Mouse (Mus musculus): ENCODE measurements around the gene Ddx31.

Ddx31 gene

GRCm38 (mm10) chr2:28840222-28840951 is at the start of gene Ddx31, which contains the start of gene Gtf3c4:
TSS of gene Ddx31 (plus strand) at chr2:28840406.
TSS of gene Gtf3c4 (minus strand) at chr2:28840360.
- peak; percentile 92 to 93 for DNase-seq (ENCODE audit: low spot score in 2 of 2)

DNA sequence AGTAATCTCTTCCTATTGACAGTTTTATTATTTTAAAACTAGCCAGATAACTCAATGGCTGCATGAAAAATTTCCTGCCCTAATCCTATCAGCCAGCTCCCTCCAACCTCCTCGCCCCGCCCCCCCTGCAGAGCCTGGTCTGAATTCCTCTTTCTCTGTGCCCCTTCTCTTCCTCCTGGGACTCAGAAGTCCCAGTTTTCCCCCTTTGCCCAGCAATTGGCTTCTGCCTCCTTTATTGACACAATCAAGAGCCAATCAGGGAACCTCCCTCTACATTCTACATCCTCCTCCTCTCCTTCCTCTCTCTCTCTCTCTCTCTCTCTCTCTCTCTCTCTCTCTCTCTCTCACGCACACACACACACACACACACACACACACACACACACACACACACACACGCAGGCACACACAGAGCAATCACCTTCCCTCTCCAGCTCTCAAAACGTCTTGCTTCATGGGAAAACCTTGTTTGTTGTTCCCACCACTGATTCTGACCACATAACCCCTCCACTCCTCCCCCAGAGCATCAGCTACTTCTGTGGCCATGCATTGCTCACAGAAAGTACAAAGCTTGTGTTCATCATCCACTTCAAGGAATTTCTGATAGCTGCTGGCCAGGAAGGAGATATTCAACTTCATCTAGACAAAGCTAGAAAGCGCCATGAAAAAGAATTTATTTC is 47.1 kb upstream of the Ddx31 start:
- no peak for DNase-seq (ENCODE audit: low spot score in 2 of 2)

DNA sequence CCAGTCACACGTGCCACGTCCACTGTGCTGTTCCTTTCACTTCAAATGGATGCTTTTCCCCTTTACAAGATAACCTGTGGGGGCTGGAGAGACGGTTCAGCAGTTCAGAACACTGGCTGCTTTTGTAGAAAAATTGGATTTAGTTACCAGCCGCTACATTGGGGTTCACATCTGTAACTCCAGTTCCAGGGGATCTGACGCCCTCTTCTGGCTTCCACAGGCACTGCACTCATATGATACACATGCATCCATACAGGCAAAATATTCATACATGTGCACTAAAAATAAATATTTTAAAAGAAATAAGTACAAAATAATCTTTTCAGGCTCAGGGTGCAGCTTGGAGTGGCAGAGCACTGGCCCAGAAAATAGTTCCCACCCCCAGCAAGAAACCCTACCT is 45.6 kb upstream of the Ddx31 start:
- DNase-seq (ENCODE audit: low spot score in 2 of 2), result no peak

- no peak for DNase-seq (ENCODE audit: low spot score in 2 of 2)
Observed at GRCm38 (mm10) chr2:28796298-28796697, 43.9 kb upstream of the Ddx31 start.

- no peak for DNase-seq (ENCODE audit: low spot score in 2 of 2)
Observed at GRCm38 (mm10) chr2:28797490-28798106, 42.6 kb upstream of the Ddx31 start.

DNA sequence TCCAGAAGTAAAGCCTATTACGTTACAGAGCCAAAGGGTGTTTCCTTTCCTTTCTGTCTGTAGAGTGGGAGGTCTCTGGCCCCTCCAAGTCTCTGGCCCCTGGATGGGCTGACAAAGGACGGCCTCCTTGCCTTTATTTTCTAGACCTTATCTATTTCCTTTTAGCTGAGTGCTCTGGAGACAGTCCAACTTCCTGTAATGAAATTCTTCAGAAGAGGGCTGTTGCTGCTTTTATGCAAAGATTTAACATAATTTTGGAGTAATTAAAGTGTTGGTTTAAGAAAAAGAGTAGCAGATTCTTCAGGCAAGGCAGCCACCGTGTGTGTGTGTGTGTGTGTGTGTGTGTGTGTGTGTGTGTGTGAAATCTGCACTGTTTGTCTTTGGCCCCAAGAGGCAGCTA is 41.8 kb upstream of the Ddx31 start:
- DNase-seq (ENCODE audit: low spot score in 2 of 2), result no peak

DNA sequence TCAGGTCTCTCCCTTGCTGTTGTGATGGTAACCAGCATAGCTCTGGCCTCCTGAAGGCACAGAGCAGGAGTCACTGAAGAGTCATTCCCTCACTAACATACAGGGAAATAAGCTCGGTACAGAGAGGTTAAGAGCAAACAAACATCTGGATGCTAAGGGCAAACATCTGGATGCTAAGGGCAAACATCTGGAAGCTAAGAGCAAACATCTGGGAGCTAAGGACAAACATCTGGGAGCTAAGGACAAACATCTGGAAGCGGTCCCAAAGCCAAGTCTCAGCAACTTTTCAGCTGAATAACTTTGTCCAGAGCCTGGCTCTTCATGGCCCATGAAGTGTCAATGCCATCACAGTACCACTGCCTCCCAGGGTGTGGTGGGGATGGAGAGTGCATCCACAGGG is 40.6 kb upstream of the Ddx31 start:
- DNase-seq (ENCODE audit: low spot score in 2 of 2), result no peak

DNA sequence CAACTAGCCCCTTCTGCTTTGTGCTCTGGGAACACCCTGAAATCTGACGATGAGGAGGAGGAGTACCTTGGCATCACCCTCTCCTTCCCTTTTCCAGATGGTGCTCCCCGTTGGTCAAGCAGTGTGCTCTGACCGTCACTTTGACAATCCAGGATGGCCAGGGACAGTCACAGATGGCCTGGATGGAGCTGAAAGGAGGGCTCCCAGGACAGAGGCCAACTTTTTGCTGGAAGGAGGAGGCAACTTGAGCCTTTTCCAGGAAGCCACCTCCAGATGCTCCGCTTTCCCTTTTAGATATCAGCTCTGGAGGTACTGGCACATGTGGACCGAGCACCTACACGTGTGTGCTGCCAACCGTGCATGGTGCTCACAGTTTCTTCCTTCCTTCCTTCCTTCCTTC is 36.8 kb upstream of the Ddx31 start:
- DNase-seq (ENCODE audit: low spot score in 2 of 2), result no peak

DNA sequence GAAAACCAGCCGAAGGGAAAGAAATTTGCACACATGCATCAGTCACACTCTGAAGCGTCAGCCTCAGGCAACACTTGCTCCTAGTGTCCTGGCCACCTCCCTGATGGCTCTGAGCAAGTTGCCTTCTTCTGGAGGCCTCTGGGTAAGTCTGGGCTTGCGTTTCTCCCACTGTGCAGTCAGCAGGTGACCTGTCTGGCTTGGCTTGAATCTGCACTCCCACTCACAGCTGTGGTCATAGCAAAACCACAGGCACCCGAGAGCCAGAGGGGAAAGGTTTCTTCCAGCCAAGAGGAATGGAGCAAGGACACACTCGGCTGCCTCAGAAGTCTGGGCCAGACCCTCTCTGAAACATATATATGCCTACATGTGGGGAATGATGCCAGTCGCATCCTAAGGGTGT is 31.4 kb upstream of the Ddx31 start:
- DNase-seq (ENCODE audit: low spot score in 2 of 2), result no peak

DNA sequence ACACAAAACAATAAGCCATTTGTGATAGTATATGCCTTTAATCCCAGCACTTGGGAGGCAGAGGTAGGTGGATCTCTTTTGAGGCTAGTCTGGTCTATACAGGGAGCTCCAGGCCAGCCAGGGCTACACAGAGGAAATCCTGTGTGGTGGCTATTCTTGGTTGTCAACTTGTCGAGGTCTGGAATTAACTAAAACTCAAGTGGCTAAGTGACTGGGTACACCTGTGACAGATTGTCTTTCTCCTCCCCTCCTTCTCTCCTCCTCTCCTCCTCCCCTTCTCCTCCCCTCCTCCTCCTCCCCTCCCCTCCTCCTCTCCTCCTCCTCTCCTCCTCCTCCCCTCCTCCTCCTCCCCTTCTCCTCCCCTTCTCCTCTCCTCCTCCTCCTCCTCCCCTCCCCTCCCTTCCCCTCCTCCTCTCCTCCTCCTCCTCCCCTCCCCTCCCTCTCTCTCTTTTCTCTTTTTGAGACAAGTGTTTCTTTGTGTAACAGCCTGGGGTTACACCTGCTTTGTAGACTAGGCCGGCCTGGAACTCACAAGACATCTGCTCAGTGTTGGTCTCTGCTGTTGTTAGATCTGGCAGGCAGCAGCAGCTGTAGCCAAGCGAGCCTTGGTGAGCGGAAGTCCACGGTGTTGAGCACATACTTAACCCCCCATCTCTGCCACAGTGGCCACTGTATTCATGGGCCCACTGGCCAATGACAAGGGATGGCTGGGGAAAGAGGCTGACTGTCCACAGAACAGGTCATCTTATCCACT is 29.8 kb upstream of the Ddx31 start:
- no peak for DNase-seq (ENCODE audit: low spot score in 2 of 2)

DNA sequence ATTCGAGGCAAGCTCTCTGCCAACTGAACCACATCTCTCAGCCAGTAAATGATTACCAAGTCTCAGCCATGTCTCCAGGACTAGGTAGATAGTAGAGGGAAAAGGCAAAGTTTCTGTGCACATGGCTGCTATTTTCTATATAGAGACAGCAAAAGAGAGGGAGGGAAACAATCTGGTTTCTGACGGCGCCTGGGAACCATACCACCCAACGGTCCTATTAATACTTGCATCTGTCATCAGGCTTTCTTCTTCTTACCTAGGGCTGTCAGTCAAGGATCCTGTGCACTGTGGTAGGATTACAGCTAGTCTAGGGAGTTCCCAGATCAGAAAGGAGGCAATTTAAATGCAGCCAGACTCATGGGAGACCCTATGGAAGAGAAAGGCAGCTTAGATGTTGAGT is 21.3 kb upstream of the Ddx31 start:
- DNase-seq (ENCODE audit: low spot score in 2 of 2), result no peak

GRCm38 (mm10) chr2:28829265-28829664 is 10.9 kb upstream of the Ddx31 start:
- no peak for DNase-seq (ENCODE audit: low spot score in 2 of 2)

DNA sequence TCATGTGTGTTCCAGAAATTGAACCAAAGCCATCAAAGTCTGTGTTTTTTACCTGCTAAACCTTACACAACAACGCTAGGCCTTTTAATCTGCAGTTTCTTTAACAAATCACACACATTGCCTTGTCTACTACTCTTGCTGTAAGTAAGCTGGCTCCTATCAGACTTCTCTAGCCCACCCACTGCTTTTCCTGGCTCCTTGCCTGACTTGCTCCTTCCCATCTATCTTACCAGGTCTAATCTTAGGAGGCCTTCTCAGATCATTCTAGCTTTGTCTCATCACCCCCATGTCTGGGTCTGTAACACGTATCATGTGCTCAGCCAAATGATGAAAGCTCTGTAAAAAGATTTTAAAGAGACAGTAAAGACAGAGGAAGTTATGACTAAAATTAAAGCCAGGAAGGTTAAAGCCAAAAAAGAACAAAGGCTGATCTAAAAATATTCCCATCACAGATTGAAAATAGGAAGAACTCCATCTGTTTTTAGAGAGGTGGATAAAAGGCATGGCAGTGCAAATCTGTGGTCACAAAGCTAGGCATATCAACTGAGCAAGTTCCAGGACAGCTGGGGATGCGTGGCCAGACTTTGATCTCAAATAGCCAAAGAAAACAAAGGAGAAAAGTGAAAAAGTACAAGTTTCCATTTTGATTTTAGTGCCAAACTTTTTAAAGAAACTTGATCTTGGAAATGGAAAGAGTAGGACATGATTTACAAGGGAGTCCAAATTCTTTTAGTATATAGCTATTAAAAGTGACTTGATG is 3.8 kb upstream of the Ddx31 start:
- no peak for DNase-seq (ENCODE audit: low spot score in 2 of 2)

DNA sequence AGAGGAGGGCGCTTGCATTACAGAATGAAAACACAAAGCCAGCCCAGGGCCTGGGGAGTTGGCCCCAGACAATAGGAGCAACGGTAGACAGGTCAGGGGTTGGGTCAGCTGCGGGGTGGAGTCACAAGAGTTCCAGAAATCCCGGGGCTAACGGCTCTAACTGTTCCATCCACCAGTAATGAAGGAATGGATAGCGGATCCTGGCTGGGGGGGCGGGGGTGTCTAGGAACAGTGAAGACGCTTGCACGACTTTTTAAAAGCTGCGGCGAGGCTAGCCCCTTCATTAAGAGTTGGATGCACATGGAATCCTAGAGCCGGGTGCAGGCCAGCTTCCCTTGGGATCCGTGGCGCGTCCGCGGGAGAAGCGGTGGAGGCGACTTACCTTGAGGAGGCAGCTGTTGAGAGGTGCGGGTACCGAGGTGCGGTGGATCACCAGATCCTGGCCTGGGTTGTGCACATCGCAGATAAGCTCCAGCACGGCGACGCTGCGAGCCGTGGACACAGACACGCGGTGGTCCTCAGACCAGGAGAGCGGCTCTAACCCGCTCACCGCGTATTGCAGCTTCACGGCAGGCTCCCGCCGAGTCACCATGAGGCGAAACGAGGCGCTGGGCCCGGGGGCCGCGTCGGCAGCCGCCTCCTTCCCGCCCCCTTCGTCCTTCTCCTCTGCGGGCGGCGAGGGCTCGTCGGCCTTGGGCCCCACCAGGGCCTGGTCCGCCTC is 545 bp upstream of the Ddx31 start:
- DNase-seq (ENCODE audit: low spot score in 2 of 2), result no peak

GRCm38 (mm10) chr2:28842042-28842441 is 1.8 kb downstream of the Ddx31 start:
- DNase-seq (ENCODE audit: low spot score in 2 of 2), result no peak

DNA sequence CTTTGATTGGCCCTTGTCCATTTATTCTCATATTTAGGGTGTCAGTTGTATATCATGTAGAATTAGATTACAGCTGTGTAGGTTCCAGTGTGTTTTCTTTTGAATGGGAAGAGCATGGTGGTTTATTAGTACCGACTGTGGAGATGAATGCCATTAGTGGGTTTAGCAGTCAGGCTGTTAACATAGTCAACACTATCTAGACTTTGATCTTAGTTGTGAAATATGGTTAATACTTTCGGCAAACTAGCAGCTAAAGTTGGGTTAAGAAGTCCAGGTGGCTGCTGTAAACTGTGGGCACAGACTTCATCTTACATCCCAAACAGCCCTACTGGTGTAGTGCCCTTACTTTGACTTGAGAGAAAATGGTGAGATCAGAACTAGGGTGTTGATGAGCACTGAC is 8.7 kb downstream of the Ddx31 start:
- DNase-seq (ENCODE audit: low spot score in 2 of 2), result no peak

DNA sequence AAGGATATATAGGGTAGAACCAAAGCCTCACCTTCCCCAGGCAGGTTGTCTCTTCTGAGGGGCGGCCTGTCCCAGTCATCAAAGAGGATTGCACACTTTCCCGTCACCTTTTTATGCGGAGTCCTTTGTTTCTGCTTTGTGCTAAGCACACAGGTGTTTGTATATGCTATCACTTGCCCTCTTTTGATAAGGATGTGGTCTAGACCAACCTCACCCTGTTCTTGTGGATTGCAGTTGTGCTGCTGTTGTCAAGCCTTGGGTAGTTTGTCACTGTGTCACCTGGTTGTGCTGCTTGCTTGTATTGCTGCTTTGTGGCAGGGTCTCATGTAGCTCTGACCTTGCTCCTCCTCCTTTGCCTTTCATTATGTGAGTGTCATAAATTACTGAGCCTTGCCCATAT is 12.4 kb downstream of the Ddx31 start:
- DNase-seq (ENCODE audit: low spot score in 2 of 2), result no peak

DNA sequence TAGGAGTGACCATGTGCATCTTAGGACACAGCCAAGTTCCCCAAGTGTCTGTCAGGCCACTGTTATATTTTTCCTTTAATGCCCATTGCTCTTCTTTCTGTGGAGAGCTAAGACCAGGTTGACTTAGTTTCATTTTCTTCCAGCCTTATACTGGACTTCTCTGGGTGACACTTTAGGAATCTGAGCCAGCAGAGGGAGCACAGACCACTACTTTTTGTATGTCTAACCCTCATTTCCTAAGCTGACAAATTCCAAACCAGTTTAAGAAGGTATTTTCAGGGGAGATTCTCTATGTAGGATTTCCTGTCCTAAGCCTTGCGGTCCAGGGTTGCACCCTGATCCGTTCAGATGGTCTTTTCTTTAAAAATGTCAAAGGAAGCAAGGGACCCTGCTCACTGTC is 15.6 kb downstream of the Ddx31 start:
- no peak for DNase-seq (ENCODE audit: low spot score in 2 of 2)

DNA sequence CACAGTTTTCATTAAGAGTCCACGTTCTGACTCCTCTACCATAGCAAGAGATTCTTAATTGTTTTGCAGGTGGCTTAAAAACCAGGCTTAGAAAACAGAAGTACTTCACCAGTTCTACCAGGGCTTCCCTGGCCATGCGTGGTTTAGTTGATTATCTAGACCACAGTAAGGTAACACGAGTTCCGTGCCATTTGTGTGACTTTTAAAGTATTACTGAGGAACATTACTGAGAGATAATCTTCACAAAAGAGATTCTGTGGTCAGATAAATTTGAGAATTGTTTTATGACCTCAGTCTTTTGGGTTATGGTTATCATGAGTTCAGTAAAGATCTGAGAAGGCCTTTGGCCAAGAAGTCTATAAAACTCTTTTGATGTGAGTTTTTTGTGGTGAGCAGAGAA is 19.1 kb downstream of the Ddx31 start:
- no peak for DNase-seq (ENCODE audit: low spot score in 2 of 2)

- no peak for DNase-seq (ENCODE audit: low spot score in 2 of 2)
Observed at GRCm38 (mm10) chr2:28860678-28861423, 20.6 kb downstream of the Ddx31 start.
